Mouse (Mus musculus) stomach, postnatal 0 days (tissue): Measurements from ENCODE around the gene Mylpf. TPM values are rescaled to one million over a fixed set of nuclear protein-coding genes. Genes with fewer than 3 reads are reported as not detected.

Experiments
- ATAC-seq: fragments of 200-750 bp; cut with Nextera tagmentation; 2 replicates; pipeline ENCODE4 v1.8.0; 2017; ENCODE audit not compliant: low FRiP score, low TSS enrichment
- DNase-seq: peaks from one replicate; pipeline ENCODE4 v3.0.0-alpha.2; 2016; ENCODE audit warnings: low spot score
- H3K27ac ChIP-seq: fragments of 300-500 bp; sonication (generic); replicated peaks from 2 replicates; pipeline ENCODE4 v1.5.1; 2014; ENCODE audit warnings: mild to moderate bottlenecking, control low read depth
- H3K27me3 ChIP-seq: fragments of 300-500 bp; sonication (generic); 2 replicates; pipeline ENCODE4 v1.6.1; 2014; ENCODE audit warnings: low read length; ENCODE audit not compliant: control insufficient read depth, insufficient read depth
- H3K36me3 ChIP-seq: fragments of 300-500 bp; sonication (generic); 2 replicates; pipeline ENCODE4 v1.6.1; 2014; ENCODE audit warnings: low read length, mixed read lengths; ENCODE audit not compliant: control insufficient read depth, insufficient read depth
- H3K4me1 ChIP-seq: fragments of 300-500 bp; sonication (generic); replicated peaks from 2 replicates; pipeline ENCODE4 v1.6.1; 2014; ENCODE audit warnings: antibody characterized with exemption; ENCODE audit not compliant: control insufficient read depth, insufficient read depth
- H3K4me2 ChIP-seq: fragments of 300-500 bp; sonication (generic); replicated peaks from 2 replicates; pipeline ENCODE4 v1.6.1; 2014; ENCODE audit warnings: low read depth, mild to moderate bottlenecking, control low read depth, moderate library complexity
- H3K4me3 ChIP-seq: fragments of 300-500 bp; sonication (generic); 2 replicates; pipeline ENCODE4 v1.5.1; 2014; ENCODE audit warnings: low read depth, low read length, control low read depth
- H3K9ac ChIP-seq: fragments of 300-500 bp; sonication (generic); 2 replicates; pipeline ENCODE4 v1.6.1; 2014; ENCODE audit warnings: mild to moderate bottlenecking, low read length, control low read depth, mixed read lengths
- H3K9me3 ChIP-seq: fragments of 300-500 bp; sonication (generic); 2 replicates; pipeline ENCODE4 v1.6.1; 2016; ENCODE audit warnings: low read length; ENCODE audit not compliant: control insufficient read depth
- CTCF ChIP-seq: IDR thresholded peaks from 2 replicates; pipeline ENCODE4 v1.5.1; 2016; ENCODE audit warnings: antibody characterized with exemption, low read depth, mild to moderate bottlenecking, moderate library complexity
- EP300 ChIP-seq: optimal IDR thresholded peaks from 2 replicates; pipeline ENCODE3; 2016; ENCODE audit warnings: antibody characterized with exemption
- WGBS: fragments of 180-500 bp; shearing (Covaris S2); extraction: QIAGEN DNeasy Blood & Tissue Kit; methylation state at CpG from one replicate; pipeline ENCODE4 v1.1.7; 2014; 5-methylcytosine and 5-hydroxymethylcytosine counted together
- polyA plus RNA-seq: library from polyadenylated mRNA; unstranded; fragments of >200 nt; fragmentation: Nextera tagmentation; extraction: Ambion mirVana; gene quantifications from 2 replicates; pipeline ENCODE4 v1.2.1, GENCODE M21; 2015

Gene Mylpf
- polyA plus RNA-seq, 1 experiment from 2014 or later = 11.7 TPM

- Histone ChIP-seq H3K27ac (peak overlapping the region; percentile 96), H3K9ac (peak overlapping the region; percentile 87), H3K4me1 (no peaks in the 10 kb centered on the region), H3K36me3 (peaks cover 18% of the 10 kb centered on the region), H3K4me2 (peak overlapping the region; percentile 79), H3K9me3 (no peaks in the 10 kb centered on the region), H3K4me3 (peak overlapping the region; percentile 80), H3K27me3 (no peaks in the 10 kb centered on the region)
- ATAC-seq (no peak), DNase-seq (no peak)
- no peak for TF ChIP-seq EP300
- no peak for TF ChIP-seq CTCF
- 4% methylated on average over 20 of the region's 20 CpGs for WGBS
Observed at GRCm38 (mm10) chr7:127231826-127232621, 23.3 kb downstream of the Mylpf start.

GRCm38 (mm10) chr7:127232622-127233367, 24.1 kb downstream of the Mylpf start, which contains the start of the genes Zfp553 and Sept1:
Zfp553 (plus strand) TSS chr7:127233061.
Sept1 (minus strand) TSS chr7:127233130.
- Histone ChIP-seq H3K27ac (peak within 1 kb of the TSS; percentile 96), H3K4me1 (no peaks in the 10 kb centered on the region), H3K9me3 (no peaks in the 10 kb centered on the region), H3K27me3 (no peaks in the 10 kb centered on the region), H3K4me2 (peak within 1 kb of the TSS; percentile 79), H3K36me3 (peaks cover 22% of the 10 kb centered on the region), H3K9ac (peak within 1 kb of the TSS; percentile 87), H3K4me3 (peak within 1 kb of the TSS; percentile 80)
- TF ChIP-seq CTCF (peak; percentile 25; the same call in 1 of the 2 replicates), EP300 (peak; percentile 53)
- peak; percentile 90 for ATAC-seq
- DNase-seq = peak; percentile 93
- under 1% methylated on average over 64 of the region's 64 CpGs for WGBS

- ATAC-seq (peak; percentile 0; the same call in 1 of the 2 replicates), DNase-seq (no peak)
- Histone ChIP-seq H3K27ac (peak overlapping the region; percentile 96), H3K36me3 (peaks cover 22% of the 10 kb centered on the region), H3K4me3 (peak overlapping the region; percentile 80), H3K9me3 (no peaks in the 10 kb centered on the region), H3K4me1 (no peaks in the 10 kb centered on the region), H3K4me2 (peak overlapping the region; percentile 79), H3K27me3 (no peaks in the 10 kb centered on the region), H3K9ac (peak overlapping the region; percentile 87)
- no peak for TF ChIP-seq CTCF
- no peak for TF ChIP-seq EP300
- WGBS = 0% methylated on average over 27 of the region's 27 CpGs
Observed at GRCm38 (mm10) chr7:127233368-127233749, 24.7 kb downstream of the Mylpf start.

GRCm38 (mm10) chr7:127233765-127234164, 25.1 kb downstream of the Mylpf start:
- H3K9ac ChIP-seq = peak overlapping the region; percentile 87
- no peaks in the 10 kb centered on the region for H3K27me3 ChIP-seq
- 2% methylated on average over 9 of the region's 9 CpGs for WGBS
- DNase-seq (no peak), ATAC-seq (no peak)
- H3K4me1 ChIP-seq = no peaks in the 10 kb centered on the region
- H3K4me3 ChIP-seq = peak overlapping the region; percentile 80
- peak overlapping the region; percentile 79 for H3K4me2 ChIP-seq
- TF ChIP-seq EP300 (no peak), CTCF (no peak)
- H3K27ac ChIP-seq = no peak overlapping the region; the same call in 1 of the 2 replicates
- H3K36me3 ChIP-seq = peaks cover 22% of the 10 kb centered on the region
- H3K9me3 ChIP-seq = no peaks in the 10 kb centered on the region

- H3K4me3 ChIP-seq = no peak overlapping the region
- H3K4me2 ChIP-seq = no peak overlapping the region
- H3K36me3 ChIP-seq = peaks cover 22% of the 10 kb centered on the region
- no peaks in the 10 kb centered on the region for H3K4me1 ChIP-seq
- no peaks in the 10 kb centered on the region for H3K27me3 ChIP-seq
- TF ChIP-seq CTCF (no peak), EP300 (no peak)
- no peak overlapping the region for H3K9ac ChIP-seq
- H3K27ac ChIP-seq = no peak overlapping the region
- no peak for DNase-seq
- no peak for ATAC-seq
- H3K9me3 ChIP-seq = no peaks in the 10 kb centered on the region
- WGBS = 91% methylated on average over 2 of the region's 2 CpGs
Observed at GRCm38 (mm10) chr7:127234777-127235176, 26.1 kb downstream of the Mylpf start.
